Mouse (Mus musculus): ENCODE results near the gene Gabrg3.

DNA sequence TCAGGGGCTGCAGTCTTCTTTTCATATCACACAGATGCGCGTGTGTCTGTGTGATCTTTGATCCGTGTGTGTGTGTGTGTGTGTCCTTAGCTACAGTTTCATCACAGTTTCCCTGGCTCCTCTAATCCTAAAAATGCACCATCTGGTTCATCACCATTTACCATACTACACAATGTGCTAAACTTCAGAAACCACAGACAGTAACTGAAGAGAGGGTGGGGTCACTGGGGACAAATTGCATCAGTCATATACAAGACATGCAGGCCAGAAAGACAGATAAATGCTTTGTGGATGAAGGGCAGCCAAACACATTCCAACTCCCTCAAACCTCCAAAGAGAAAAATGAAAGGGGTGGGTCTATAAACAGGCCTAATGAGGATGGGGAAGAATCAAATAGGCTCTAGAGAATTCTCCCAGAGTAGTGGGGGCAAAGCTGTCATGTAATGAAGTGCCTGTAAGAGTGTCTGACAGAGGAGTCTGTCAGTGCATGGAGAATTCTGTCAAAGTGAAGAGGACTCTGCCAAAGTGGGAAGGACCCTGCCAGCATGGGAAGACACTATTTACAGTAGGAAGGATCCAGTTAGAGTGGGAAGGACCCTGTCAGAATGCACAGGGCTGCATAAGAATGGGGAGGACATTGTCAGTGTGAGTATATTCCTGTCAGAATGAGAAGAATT is 386.3 kb downstream of the Gabrg3 start:
- TF ChIP-seq CTCF (IDR thresholded peaks at IDR 0.05), result no peak
- no peak for TF ChIP-seq POLR2A (IDR thresholded peaks at IDR 0.05; ENCODE audit: insufficient read depth, low read depth, low read length)
- TF ChIP-seq EP300 (IDR thresholded peaks at IDR 0.05; ENCODE audit: insufficient read depth, low read depth, low read length), result no peak
